Mouse (Mus musculus) thymus, adult 2 months (tissue): ENCODE measurements around the gene Madcam1. TPM values are rescaled to one million over a fixed set of nuclear protein-coding genes. Genes with fewer than 3 reads are reported as not detected.

ENCODE experiments used
- DNase-seq: peaks from one replicate; pipeline ENCODE4 v3.0.0; 2021
- H3K27ac ChIP-seq: fragments of 200-500 bp; 2 replicates; pipeline ENCODE4 v1.5.1; 2012; ENCODE audit warnings: low read length, control low read depth; ENCODE audit not compliant: control insufficient read depth, insufficient read depth
- H3K27me3 ChIP-seq: fragments of 200-500 bp; 2 replicates; pipeline ENCODE4 v1.6.1; 2012; ENCODE audit warnings: mild to moderate bottlenecking, low read length, moderate library complexity, mixed read lengths; ENCODE audit not compliant: control insufficient read depth, insufficient read depth
- H3K36me3 ChIP-seq: fragments of 200-500 bp; 2 replicates; pipeline ENCODE4 v1.6.1; 2012; ENCODE audit warnings: mild to moderate bottlenecking, low read length, moderate library complexity; ENCODE audit not compliant: control insufficient read depth, insufficient read depth
- H3K4me1 ChIP-seq: fragments of 200-500 bp; replicated peaks from 2 replicates; pipeline ENCODE4 v1.6.1; 2012; ENCODE audit warnings: low read length; ENCODE audit not compliant: control insufficient read depth, insufficient read depth
- H3K4me3 ChIP-seq: fragments of 200-500 bp; 2 replicates; pipeline ENCODE4 v1.5.1; 2012; ENCODE audit warnings: mild to moderate bottlenecking, low read length, control low read depth, moderate library complexity; ENCODE audit not compliant: control insufficient read depth, insufficient read depth
- CTCF ChIP-seq: fragments of 200-500 bp; IDR thresholded peaks from 2 replicates; pipeline ENCODE4 v1.5.1; 2012; ENCODE audit warnings: mild to moderate bottlenecking, control low read depth, low read length, moderate library complexity, borderline replicate concordance; ENCODE audit not compliant: control insufficient read depth, poor library complexity, insufficient read depth; ENCODE audit errors: extremely low read depth
- POLR2A ChIP-seq: fragments of 200-500 bp; IDR thresholded peaks from 2 replicates; pipeline ENCODE4 v1.6.1; 2012; ENCODE audit warnings: mild to moderate bottlenecking, low read length, control low read depth, moderate library complexity; ENCODE audit not compliant: control insufficient read depth, poor library complexity, insufficient read depth; ENCODE audit errors: extremely low read depth
- WGBS: fragments of 180-500 bp; shearing (Covaris S2); methylation state at CpG from one replicate; pipeline ENCODE4 v1.1.7; 2018; 5-methylcytosine and 5-hydroxymethylcytosine counted together
- polyA plus RNA-seq: library from polyadenylated mRNA; depleted of rRNA; stranded (reverse); fragments of >200 nt; gene quantifications from 2 replicates; pipeline ENCODE4 v1.2.3, GENCODE M21; 2012

Madcam1 gene
- polyA plus RNA-seq, 1 experiment = 4.0 TPM

GRCm38 (mm10) chr10:79666493-79666892, 2.1 kb downstream of the Madcam1 start:
- Histone ChIP-seq H3K27ac (no peak overlapping the region), H3K4me3 (no peak overlapping the region), H3K4me1 (peaks cover 9% of the 10 kb centered on the region), H3K27me3 (no peaks in the 10 kb centered on the region), H3K36me3 (no peaks in the 10 kb centered on the region)
- TF ChIP-seq POLR2A (no peak), CTCF (no peak)
- no peak for DNase-seq
- 81% methylated on average over 9 of the region's 9 CpGs for WGBS

- no peak for DNase-seq
- WGBS = 78% methylated on average over 5 of the region's 5 CpGs
- no peaks in the 10 kb centered on the region for H3K36me3 ChIP-seq
- H3K27ac ChIP-seq = no peak overlapping the region
- peaks cover 9% of the 10 kb centered on the region for H3K4me1 ChIP-seq
- no peaks in the 10 kb centered on the region for H3K27me3 ChIP-seq
- no peak overlapping the region for H3K4me3 ChIP-seq
- TF ChIP-seq CTCF = no peak
- TF ChIP-seq POLR2A = no peak
These were observed 3.7 kb downstream of the Madcam1 start for GRCm38 (mm10) chr10:79668076-79668475.

GRCm38 (mm10) chr10:79668771-79669575, 4.6 kb downstream of the Madcam1 start, which contains the start of gene Tpgs1:
Tpgs1 (plus strand) TSS chr10:79669369.
- under 1% methylated on average over 45 of the region's 45 CpGs for WGBS
- peak; percentile 89 for DNase-seq
- H3K36me3 ChIP-seq = no peaks in the 10 kb centered on the region
- TF ChIP-seq CTCF (peak; percentile 80; the same call in 1 of the 2 replicates), POLR2A (peak; percentile 50; the same call in 1 of the 2 replicates)
- peak within 1 kb of the TSS; percentile 37; the same call in 1 of the 2 replicates for H3K27ac ChIP-seq
- H3K4me3 ChIP-seq = peak within 1 kb of the TSS; percentile 76
- H3K4me1 ChIP-seq = peaks cover 9% of the 10 kb centered on the region
- no peaks in the 10 kb centered on the region for H3K27me3 ChIP-seq

- WGBS = under 1% methylated on average over 47 of the region's 47 CpGs
These were observed 5.3 kb downstream of the Madcam1 start for GRCm38 (mm10) chr10:79669576-79670057.

GRCm38 (mm10) chr10:79670071-79670888, 5.9 kb downstream of the Madcam1 start:
- TF ChIP-seq POLR2A (no peak), CTCF (no peak)
- Histone ChIP-seq H3K27me3 (no peaks in the 10 kb centered on the region), H3K27ac (no peak overlapping the region), H3K36me3 (no peaks in the 10 kb centered on the region), H3K4me3 (peak overlapping the region; percentile 76), H3K4me1 (peaks cover 9% of the 10 kb centered on the region)
- WGBS = 46% methylated on average over 15 of the region's 15 CpGs
- DNase-seq = no peak

More at GRCm38 (mm10) chr10:79669576-79670057, 5.3 kb downstream of the Madcam1 start:
- Histone ChIP-seq H3K4me3 (peak overlapping the region; percentile 76), H3K27ac (no peak overlapping the region), H3K36me3 (no peaks in the 10 kb centered on the region), H3K4me1 (peaks cover 9% of the 10 kb centered on the region), H3K27me3 (no peaks in the 10 kb centered on the region)
- TF ChIP-seq CTCF (peak; percentile 33; the same call in 1 of the 2 replicates), POLR2A (no peak)
- peak; percentile 82 for DNase-seq

- WGBS = 78% methylated on average over 6 of the region's 6 CpGs
- H3K27me3 ChIP-seq = no peaks in the 10 kb centered on the region
- TF ChIP-seq CTCF (no peak), POLR2A (no peak)
- H3K4me3 ChIP-seq = no peak overlapping the region
- H3K4me1 ChIP-seq = peaks cover 9% of the 10 kb centered on the region
- no peak overlapping the region for H3K27ac ChIP-seq
- DNase-seq = no peak
- no peaks in the 10 kb centered on the region for H3K36me3 ChIP-seq
These were observed 7.2 kb downstream of the Madcam1 start for GRCm38 (mm10) chr10:79671396-79672087.
